Mouse (Mus musculus): Measurements from ENCODE around the gene Asb11. TPM values are rescaled to one million over a fixed set of nuclear protein-coding genes. Genes with fewer than 3 reads are reported as not detected.

Asb11 gene
- total RNA-seq, 2 experiments from 2014 or later = 1.3 to 3.2 TPM

DNA sequence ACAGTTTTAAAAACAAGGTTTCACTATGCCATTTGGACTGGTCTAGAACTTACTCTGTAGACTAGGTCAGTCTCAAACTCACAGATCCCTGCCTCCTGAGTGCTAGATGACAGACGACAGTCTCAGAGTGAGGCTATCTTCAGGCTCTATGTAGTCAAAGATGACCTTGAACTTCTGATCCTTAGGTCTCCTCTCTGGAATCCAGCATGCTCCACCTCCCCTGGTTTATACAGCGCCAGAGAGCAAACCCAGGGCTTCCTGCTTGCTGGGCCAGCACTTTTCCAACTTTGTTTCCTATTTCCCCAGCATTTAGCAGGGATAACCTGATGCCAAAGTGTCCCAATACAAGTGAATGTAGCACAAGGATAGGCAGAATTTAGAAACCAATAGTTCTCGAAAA lies 3.9 kb downstream of the Asb11 start:
- no peak for DNase-seq (ENCODE audit: extremely low spot score in 1 of 2, low spot score in 1 of 2)

DNA sequence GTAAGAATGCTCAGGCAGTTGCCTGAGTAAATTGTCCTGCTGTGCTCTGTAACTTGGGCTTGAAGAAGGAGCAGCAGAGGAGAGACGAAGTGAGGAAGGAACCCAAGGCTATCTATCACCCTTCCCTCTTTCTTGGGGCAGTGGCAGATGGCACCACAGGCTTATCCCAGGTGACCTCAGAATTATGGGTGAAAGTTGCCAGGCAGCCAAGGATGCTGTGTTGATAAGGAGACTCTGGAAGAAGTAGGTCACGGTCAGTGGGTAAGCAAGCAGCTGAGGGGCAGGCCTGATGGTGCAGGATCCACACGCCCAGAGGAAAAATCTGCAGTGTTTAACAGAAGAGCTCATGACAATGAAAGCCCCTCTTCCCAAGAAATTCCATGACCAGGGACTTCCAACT lies 4.5 kb downstream of the Asb11 start:
- no peak for DNase-seq (ENCODE audit: extremely low spot score in 1 of 2, low spot score in 1 of 2)

DNA sequence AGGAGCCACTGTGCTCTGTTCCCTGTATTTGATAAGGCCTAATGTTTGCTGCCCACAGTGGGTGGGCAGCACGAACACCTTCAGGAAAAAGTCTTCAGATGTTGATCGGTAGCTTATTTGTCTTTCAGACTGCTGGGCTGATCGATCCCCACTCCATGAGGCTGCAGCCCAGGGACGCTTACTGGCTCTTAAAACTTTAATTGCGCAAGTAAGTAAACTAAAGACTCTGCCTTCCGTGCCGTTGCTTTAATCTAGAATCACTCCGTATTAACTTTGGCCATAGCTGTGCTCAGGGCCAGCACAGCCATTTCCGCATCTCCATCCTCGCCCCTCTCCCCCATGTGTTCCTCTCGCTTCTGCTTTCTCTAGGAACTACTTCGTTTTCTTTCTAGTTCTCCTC lies 8.8 kb downstream of the Asb11 start:
- no peak for DNase-seq (ENCODE audit: extremely low spot score in 1 of 2, low spot score in 1 of 2)

DNA sequence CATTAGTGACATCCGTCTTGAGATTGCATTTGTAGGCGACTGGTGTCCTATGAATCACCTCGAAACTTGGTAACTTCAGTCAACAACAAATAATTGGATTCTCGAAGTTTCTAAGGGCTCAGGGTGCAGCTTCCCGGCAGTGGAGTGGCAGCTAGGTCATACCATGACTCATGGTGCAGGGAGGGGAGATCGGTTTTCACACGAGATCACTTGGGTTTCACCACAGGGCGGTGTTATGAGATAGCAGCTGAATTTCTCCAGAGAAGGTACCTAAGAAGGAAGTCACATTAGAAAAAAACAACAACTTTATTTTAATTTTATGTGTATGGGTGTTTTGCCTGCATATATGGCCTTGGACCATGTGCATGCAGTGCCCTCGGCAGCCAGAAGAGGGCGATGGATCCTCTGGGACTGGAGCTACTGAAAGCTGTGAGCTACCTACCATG lies 9.3 kb downstream of the Asb11 start:
- DNase-seq (ENCODE audit: extremely low spot score in 1 of 2, low spot score in 1 of 2) = no peak

DNA sequence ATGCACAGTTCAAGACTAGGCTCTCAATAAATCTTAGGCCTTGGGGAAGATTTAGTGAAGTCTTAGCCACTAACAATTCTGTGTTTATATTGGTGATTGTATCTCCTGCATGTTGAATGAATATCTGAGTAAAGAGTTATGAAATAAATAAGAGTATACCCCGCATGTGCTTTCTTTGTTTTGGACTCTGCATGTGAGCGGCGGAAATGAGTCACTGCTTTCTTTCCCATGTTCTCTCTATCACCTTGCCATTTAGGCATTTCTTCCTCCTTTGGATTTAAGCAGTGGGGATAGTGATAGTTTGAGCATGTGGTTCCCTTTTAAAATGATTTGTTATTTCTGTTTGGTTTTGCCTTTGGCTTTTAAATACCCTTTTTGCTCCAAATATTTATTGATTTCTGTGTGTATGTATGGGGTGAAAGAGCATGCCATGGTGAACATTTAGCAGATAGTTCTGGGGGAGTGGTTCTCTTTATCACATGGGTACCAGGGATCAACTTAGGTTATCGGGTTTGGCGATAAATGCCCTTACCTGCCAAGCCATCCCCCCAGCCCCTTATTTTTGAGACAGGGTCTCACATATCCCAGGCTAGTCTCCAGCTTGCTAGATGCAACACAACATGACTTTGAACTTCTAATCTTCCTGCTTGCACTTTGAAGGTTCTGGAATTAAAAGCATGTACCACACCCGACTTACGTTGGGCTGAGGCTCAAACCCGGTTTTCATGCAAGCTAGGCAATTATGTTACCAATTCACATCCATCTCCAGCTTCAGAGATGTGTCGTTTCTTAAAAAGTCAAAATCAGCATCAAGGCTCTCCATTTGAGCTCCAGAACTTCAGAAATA lies 10.3 kb downstream of the Asb11 start:
- DNase-seq (ENCODE audit: extremely low spot score in 1 of 2, low spot score in 1 of 2) = no peak

DNA sequence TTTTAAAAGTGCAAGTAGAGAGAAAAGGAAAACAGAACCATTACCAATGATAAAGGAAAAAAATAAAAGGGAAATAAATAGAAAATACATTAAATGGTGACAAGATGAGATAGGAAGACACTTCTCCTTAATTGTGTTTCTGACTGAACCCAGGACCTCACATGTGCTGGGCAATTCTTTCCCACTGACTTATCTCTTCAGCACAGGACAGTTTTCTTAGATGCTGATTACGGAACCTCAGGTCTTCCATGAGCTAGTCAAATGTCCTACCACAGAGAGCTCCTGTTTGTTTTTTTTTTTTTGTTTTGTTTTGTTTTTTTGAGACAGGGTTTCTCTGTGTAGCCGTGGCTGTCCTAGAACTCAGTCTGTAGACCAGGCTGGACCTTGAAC lies 10.9 kb downstream of the Asb11 start:
- no peak for DNase-seq (ENCODE audit: extremely low spot score in 1 of 2, low spot score in 1 of 2)

DNA sequence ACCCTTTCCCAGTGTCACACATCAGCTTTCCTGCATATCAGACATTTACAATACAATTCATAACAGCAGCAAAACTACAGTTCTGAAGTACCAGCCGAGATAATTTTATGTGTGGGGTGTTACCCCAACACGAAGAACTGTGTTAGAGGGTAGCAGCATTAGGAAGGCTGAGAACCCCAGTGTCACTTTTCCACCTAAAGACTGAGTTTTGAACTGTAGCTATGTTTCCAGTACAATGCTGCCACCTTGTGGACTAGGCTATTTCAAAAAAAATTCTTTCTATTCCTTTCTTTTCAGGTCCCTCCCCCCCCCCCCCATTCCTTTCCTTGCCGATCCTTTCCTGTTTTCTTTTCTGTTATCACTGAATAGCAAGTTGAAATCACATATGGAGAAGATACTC lies 12.4 kb downstream of the Asb11 start:
- DNase-seq (ENCODE audit: extremely low spot score in 1 of 2, low spot score in 1 of 2) = peak in 1 of 2 experiments; percentile 48

DNA sequence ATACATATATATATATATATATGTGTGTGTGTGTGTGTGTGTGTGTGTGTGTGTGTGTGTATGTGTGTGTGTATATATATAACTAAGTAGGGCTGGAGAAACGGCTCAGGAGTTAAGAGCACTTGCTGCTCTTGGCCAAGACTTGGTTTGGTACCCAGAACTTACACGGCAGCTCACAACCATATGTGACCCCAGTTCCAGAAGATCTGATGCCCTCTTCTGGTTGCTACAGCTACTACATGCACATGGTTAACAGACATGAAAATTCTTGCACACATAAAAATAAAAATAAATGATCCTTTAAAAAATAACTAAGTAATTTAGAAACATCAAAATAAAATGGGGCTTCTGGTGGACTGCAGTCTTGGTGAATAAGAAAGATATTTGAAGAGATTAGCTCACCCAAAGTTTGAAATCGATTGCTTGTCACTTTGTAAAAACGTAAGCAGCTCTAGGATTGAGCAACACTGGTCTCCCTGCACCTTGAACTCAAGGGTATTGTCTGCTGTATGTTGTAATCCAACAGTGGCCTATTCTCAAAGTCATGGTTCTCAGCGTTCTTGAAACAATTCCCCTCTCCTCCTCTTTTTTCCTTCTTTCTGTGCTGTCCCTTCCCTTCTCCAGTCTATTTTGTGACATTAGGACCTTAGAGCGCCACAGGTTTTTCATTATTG lies 22.5 kb downstream of the Asb11 start:
- DNase-seq (ENCODE audit: extremely low spot score in 1 of 2, low spot score in 1 of 2) = no peak

DNA sequence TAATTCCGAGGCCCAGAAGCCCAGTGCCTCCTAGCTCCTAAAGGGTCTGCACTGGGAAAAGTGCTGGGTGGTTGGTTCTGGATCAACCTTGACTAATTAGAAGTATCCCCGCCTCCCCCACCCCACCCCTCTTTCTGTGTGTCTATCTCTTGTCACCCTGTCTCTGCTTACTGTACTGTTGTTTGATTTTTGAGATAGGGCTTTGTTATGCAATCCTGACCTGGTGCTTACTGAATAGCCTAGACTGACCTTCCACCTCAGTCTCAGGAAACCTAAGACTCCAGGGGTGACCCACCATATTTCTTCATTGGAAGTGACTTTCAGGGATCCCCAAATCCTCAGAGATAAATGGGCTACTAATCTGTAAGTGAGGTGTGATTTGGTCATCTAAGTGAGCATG lies 65.5 kb downstream of the Asb11 start:
- DNase-seq (ENCODE audit: extremely low spot score in 1 of 2, low spot score in 1 of 2) = no peak

DNA sequence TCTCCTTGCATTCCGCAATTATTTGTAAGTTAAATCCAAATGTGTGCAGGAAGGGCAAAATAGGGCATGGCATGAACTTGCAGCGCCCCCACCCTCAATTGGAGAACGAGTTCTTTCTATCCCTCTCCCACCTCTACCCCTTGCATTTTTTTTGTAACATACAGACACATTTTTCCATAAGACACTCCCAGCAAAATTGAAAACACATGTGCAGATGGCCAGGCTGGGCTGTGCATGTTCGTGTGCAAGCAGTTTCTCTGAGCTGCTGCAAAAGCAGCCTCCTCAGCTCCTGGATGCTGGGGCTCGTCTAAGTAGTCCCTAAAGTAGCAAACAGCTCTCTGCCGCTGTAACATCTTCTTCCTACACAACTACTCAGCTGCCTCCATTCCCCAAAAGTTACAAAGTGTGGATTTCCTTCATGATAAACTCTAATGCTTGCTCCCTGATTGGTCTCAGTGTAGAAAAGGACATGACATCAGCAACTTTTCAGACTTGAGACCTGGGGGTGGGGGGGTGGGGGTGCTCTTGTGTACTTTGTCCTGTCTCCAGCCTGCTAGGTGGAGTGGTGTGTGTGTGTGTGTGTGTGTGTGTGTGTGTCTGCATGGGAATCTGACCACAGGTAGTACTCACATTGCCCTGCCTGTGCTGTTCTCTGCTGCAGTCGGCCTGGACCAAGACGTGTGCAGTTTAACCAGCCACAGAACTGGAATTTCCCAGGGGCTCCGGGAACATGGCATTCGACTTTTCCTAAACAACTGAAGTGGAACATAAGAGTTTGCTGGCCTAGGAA lies 69.1 kb downstream of the Asb11 start, which contains the start of gene Asb9:
Gene Asb9, plus strand, starts transcription at position 619 of the 790 bp plus-strand sequence.
- no peak for DNase-seq (ENCODE audit: extremely low spot score in 1 of 2, low spot score in 1 of 2)

DNA sequence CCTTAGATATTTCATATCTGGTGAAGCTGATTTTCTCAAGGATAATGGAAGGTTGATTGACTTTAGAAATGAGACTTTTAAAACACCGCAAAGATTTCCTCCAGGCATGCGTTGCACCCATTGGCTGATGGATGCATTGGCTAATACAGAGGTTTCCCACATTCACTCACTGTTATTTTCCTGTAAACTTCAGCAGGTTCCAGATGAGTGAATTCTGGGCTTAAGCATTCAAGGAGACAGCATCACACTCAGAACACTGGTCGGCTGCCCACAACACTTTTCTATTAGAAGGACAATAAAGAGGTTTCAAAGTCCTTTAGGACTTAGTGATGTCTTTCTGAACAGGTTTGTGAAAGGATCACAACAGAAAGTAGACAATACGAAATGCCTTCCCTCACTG lies 70.3 kb downstream of the Asb11 start:
- DNase-seq (ENCODE audit: extremely low spot score in 1 of 2, low spot score in 1 of 2) = no peak

DNA sequence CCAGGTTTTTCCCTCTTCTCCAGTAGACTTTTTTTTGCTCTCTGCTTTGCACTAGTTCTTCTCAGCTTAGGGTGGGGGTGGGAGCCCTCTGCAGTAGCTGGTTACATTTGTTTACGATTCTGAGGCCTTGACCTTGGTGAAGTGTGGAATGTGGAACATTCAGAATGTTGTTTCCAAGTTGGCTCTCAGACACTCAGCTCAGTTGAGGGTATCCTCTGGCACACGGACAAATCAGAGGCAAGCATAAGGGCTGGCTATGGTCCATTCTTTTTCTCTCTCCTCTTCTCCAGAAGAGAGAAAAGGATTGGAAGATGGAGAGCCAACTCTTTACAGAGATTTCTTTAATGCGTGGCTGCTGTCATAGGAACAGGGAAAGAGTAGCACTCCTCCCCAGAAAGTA lies 71.9 kb downstream of the Asb11 start:
- no peak for DNase-seq (ENCODE audit: extremely low spot score in 1 of 2, low spot score in 1 of 2)

Other genes with a start within 250 kb of the Asb11 start
- gene Bmx, start 178.8 kb upstream of the Asb11 start, total RNA-seq (2021) = under 1 TPM; 0.61 to 0.74 TPM
- 1 to 10 TPM; 5.2 to 5.9 TPM for gene Pir, start 167.6 kb upstream of the Asb11 start, total RNA-seq (2021)
- gene Vegfd, start 63.6 kb upstream of the Asb11 start, total RNA-seq (2021) = 1 to 10 TPM; 1.7 to 4.2 TPM
- gene Piga, start 17.2 kb upstream of the Asb11 start, total RNA-seq (2021) = 1 to 10 TPM; 7.7 to 7.9 TPM
- gene Asb9, start 69.3 kb downstream of the Asb11 start, total RNA-seq (2021) = not detected